Mouse (Mus musculus) liver, embryonic 11.5 days (tissue): Measurements from ENCODE around the gene Traf5. TPM values are rescaled to one million over a fixed set of nuclear protein-coding genes. Genes with fewer than 3 reads are reported as not detected.
A peak's percentile ranks its signal among the peaks of the same experiment; 100 is the strongest.

Source experiments
- ATAC-seq: fragments of 200-750 bp; cut with Nextera tagmentation; replicated peaks from 2 replicates; pipeline ENCODE4 v1.8.0; 2017; ENCODE audit warnings: moderate number of reproducible peaks, mild to moderate bottlenecking, moderate TSS enrichment, moderate library complexity; ENCODE audit not compliant: low FRiP score
- DNase-seq: peaks from one replicate; pipeline ENCODE4 v3.0.0-alpha.2; 2017; ENCODE audit warnings: low spot score
- H3K27ac ChIP-seq: fragments of 300-500 bp; sonication (generic); 2 replicates; pipeline ENCODE4 v1.5.1; 2014; ENCODE audit warnings: mild to moderate bottlenecking, low read depth, low read length, control low read depth
- H3K27me3 ChIP-seq: fragments of 300-500 bp; sonication (generic); replicated peaks from 2 replicates; pipeline ENCODE4 v1.6.1; 2014; ENCODE audit warnings: low read length, mixed read lengths; ENCODE audit not compliant: control insufficient read depth, insufficient read depth
- H3K36me3 ChIP-seq: fragments of 300-500 bp; sonication (generic); 2 replicates; pipeline ENCODE4 v1.6.1; 2014; ENCODE audit warnings: mild to moderate bottlenecking, low read length, moderate library complexity, mixed read lengths; ENCODE audit not compliant: control insufficient read depth, insufficient read depth
- H3K4me1 ChIP-seq: fragments of 300-500 bp; sonication (generic); replicated peaks from 2 replicates; pipeline ENCODE4 v1.6.1; 2014; ENCODE audit warnings: low read length, mixed read lengths; ENCODE audit not compliant: control insufficient read depth, insufficient read depth
- H3K4me2 ChIP-seq: fragments of 300-500 bp; sonication (generic); 2 replicates; pipeline ENCODE4 v1.6.1; 2014; ENCODE audit warnings: mild to moderate bottlenecking, control low read depth, moderate library complexity
- H3K4me3 ChIP-seq: fragments of 300-500 bp; sonication (generic); 2 replicates; pipeline ENCODE4 v1.5.1; 2014; ENCODE audit warnings: low read depth, low read length, control low read depth
- H3K9ac ChIP-seq: fragments of 300-500 bp; sonication (generic); 2 replicates; pipeline ENCODE4 v1.6.1; 2014; ENCODE audit warnings: low read depth, low read length, control low read depth
- H3K9me3 ChIP-seq: fragments of 300-500 bp; sonication (generic); 2 replicates; pipeline ENCODE4 v1.6.1; 2016; ENCODE audit warnings: low read length, inconsistent platforms, mixed read lengths; ENCODE audit not compliant: control insufficient read depth
- WGBS: fragments of 180-500 bp; shearing (Covaris S2); extraction: QIAGEN DNeasy Blood & Tissue Kit; methylation state at CpG from one replicate; pipeline ENCODE4 v1.1.7; 2014; 5-methylcytosine and 5-hydroxymethylcytosine counted together
- polyA plus RNA-seq: library from polyadenylated mRNA; unstranded; fragments of >200 nt; fragmentation: Nextera tagmentation; extraction: Ambion mirVana; gene quantifications from 2 replicates; pipeline ENCODE4 v1.2.1, GENCODE M21; 2014

Traf5 gene
- polyA plus RNA-seq, 1 experiment from 2014 or later: 10.6 TPM

DNA sequence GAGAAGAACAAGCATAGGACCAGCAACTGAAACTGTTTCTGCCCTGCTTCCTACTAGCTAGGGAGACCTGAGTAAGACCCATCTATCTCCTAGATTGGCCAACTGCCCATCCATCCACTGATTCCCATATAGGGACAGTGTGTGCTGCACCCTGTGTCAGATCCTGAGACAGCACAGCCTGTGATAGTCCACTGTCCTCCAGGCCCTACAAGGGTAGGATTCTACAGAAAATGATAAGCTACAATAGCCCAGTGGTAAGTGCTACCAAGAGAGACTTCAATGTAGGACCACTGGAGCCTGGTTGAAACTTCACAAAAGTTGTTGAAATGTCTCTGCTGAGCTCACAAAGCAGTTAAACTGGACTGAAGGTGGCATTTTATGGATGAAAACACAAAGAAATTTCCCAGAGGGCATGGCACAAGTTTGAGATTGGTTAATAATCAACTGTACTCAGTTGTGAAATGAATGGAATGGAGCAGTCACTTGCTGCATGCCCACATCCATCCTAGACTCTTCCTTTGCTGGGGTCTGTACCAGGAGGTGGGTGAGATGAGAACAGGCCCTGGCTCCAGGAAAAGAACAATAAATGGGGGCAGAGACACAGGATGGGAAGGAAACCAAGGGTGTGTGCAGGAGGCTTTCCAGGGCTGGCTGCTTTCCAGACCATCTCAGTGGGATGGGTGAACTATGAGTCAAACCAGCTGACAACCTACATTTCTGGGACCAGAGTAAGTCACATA, 15.4 kb downstream of the Traf5 start:
- ATAC-seq: no peak
- Histone ChIP-seq H3K9ac (no peak overlapping the region), H3K4me2 (no peak overlapping the region), H3K4me1 (peaks cover 12% of the 10 kb centered on the region), H3K4me3 (no peak overlapping the region), H3K36me3 (peaks cover 6% of the 10 kb centered on the region; the same call in 1 of the 2 replicates), H3K9me3 (peaks cover 12% of the 10 kb centered on the region), H3K27me3 (no peaks in the 10 kb centered on the region), H3K27ac (no peak overlapping the region)
- DNase-seq: no peak

DNA sequence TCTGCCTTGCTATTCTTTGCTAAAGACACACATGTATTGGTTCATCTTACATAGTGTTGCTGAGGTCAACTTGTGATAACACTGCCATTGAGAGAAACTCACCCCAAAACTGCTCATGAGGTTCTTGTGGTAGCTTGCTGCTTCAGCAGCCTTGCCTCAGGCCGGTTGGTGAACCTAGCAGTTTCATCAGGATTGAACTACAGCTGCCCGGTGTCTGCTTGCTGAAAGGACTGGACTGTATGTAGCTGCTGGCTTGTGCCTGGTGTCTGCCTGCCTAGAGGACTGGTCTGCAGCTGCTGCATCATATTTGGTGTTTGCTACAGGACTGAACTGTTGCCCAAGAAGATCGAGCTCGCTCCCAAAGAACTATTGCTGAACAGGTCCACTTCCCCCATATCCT, 16.3 kb downstream of the Traf5 start:
- Histone ChIP-seq H3K9ac (no peak overlapping the region), H3K27ac (no peak overlapping the region), H3K9me3 (peaks cover 6% of the 10 kb centered on the region), H3K36me3 (peaks cover 2% of the 10 kb centered on the region; the same call in 1 of the 2 replicates), H3K4me1 (peaks cover 13% of the 10 kb centered on the region), H3K4me3 (no peak overlapping the region), H3K4me2 (no peak overlapping the region), H3K27me3 (no peaks in the 10 kb centered on the region)
- WGBS: 81% methylated on average over 4 of the region's 4 CpGs
- ATAC-seq: no peak
- no peak for DNase-seq

DNA sequence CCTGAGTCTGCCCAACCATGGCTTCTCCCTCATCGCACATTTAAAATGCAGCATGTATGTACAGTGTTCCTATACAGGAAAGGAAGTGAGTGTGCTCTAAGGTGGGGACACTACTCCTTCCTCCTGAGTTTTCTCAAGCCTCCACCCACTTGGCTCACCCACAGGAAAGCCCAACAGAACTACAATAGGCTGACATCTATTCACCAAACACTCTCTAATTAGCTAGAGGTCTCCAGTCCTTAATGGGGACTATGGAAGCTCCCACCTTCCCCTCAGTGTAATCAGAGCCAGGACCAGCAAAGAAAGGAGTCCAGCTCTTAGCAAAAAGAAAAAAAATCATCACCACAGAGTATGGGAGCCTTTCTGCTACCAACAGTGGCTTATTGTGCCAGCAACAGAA, 17.5 kb downstream of the Traf5 start:
- Histone ChIP-seq H3K9me3 (no peaks in the 10 kb centered on the region), H3K9ac (no peak overlapping the region), H3K4me1 (peaks cover 19% of the 10 kb centered on the region), H3K36me3 (no peaks in the 10 kb centered on the region), H3K4me2 (no peak overlapping the region), H3K27me3 (no peaks in the 10 kb centered on the region), H3K4me3 (no peak overlapping the region), H3K27ac (no peak overlapping the region)
- DNase-seq: no peak
- ATAC-seq: no peak
- 77% methylated on average over 1 of the region's 1 CpGs for WGBS

DNA sequence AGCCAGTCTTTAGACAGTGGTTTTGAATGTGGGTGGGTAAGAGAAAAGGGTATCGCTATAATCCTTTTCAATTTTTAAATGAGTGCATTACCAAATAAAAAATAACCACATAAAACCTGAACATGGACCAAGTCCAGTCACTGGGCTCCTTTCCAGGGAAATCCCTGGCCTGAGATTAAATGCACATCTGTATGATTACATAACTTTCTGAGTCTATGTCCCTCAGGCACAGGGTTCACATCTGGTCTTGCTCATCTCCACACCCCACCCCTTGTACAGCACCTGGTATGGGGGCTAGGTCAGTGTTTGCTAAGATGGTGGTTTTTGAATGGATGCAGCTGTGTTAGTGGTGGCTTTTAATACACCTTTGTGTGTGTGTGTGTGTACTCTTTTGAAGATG, 19.9 kb downstream of the Traf5 start:
- Histone ChIP-seq H3K4me1 (peaks cover 10% of the 10 kb centered on the region; the same call in 1 of the 2 replicates), H3K4me2 (no peak overlapping the region), H3K9me3 (no peaks in the 10 kb centered on the region), H3K27ac (no peak overlapping the region), H3K27me3 (no peaks in the 10 kb centered on the region), H3K9ac (no peak overlapping the region), H3K36me3 (no peaks in the 10 kb centered on the region), H3K4me3 (no peak overlapping the region)
- ATAC-seq: no peak
- DNase-seq: no peak
- 94% methylated on average over 1 of the region's 1 CpGs for WGBS

DNA sequence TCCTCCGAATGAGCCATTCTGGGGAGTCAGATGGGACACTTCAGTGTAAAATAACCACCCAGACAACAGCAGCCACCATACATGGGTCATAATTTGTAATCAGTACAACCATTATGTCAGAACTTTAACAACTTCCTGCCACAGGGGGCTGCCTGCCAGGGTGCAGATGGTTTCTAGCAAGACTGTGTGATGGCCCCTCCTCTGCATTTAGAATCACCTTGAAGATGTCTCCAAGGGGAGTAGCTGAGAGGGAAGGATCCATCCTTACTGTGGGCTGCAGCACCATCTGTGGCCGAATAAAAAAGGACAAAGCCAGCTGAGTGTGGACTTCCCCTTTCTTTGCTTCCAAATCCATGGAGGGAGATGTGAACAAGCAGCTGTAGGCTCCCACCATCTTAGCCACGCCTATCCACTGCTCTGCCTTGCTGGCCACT, 21.7 kb downstream of the Traf5 start:
- peaks cover 3% of the 10 kb centered on the region; the same call in 1 of the 2 replicates for H3K36me3 ChIP-seq
- H3K9ac ChIP-seq: no peak overlapping the region
- H3K4me2 ChIP-seq: no peak overlapping the region
- DNase-seq (no peak), ATAC-seq (no peak)
- no peaks in the 10 kb centered on the region for H3K9me3 ChIP-seq
- H3K4me3 ChIP-seq: no peak overlapping the region
- no peaks in the 10 kb centered on the region for H3K27me3 ChIP-seq
- H3K27ac ChIP-seq: no peak overlapping the region
- H3K4me1 ChIP-seq: peaks cover 10% of the 10 kb centered on the region; the same call in 1 of the 2 replicates
- WGBS: 47% methylated on average over 3 of the region's 3 CpGs

DNA sequence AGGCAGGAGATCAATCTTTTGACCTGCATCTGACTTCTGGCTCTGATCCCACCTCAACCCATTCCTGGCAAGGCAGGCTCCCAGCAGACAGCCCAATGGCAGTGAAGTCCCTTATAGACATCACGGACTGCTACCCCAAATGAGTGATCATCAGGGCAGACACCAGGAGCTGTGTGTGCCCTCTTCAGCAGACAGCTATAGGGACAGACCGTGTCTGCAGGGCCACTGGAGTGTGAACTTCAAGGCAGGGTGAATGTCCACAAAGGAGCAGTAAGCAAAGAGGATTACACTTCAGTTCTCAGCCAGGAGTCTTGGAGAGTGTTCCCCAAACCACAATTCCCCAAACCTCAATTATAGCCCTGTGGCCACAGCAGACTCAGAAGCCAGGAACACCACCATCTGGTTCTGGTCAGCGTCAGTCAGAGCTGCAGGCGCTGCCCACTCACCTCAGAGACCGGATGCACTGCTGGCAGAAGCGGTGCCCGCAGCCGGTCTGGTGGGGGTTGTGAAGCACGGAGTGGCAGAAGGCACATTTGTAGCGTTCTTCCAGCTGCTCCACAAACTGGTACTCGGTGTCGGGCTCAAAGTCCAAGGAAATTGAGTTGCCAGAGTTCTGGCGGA, 22.3 kb downstream of the Traf5 start:
- DNase-seq (no peak), ATAC-seq (no peak)
- Histone ChIP-seq H3K27me3 (no peaks in the 10 kb centered on the region), H3K4me2 (no peak overlapping the region), H3K4me3 (no peak overlapping the region), H3K9me3 (no peaks in the 10 kb centered on the region), H3K9ac (no peak overlapping the region), H3K27ac (no peak overlapping the region), H3K4me1 (peaks cover 10% of the 10 kb centered on the region; the same call in 1 of the 2 replicates), H3K36me3 (peaks cover 5% of the 10 kb centered on the region)
- WGBS: 60% methylated on average over 13 of the region's 13 CpGs

DNA sequence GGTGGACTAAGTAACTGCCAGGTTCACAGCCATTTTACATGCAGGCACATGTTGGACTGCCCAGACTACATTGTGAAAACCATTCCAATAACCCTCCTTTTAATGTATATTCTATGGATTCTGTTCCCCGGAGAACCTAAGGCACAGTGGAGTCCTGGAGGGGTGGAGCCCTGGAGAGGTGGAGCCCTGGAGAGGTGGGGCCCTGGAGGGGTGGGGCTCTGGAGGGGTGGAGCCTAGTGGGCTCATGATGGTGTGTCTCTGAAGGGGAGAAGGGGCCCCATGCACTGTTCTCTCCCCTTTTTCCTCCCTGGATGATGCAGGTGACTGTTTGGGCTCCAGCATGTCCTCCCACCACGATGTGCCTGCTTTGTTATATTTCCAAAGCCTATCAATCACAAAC, 24.2 kb downstream of the Traf5 start:
- H3K9me3 ChIP-seq: peaks cover 4% of the 10 kb centered on the region; the same call in 1 of the 2 replicates
- peaks cover 7% of the 10 kb centered on the region; the same call in 1 of the 2 replicates for H3K4me1 ChIP-seq
- H3K27me3 ChIP-seq: no peaks in the 10 kb centered on the region
- H3K36me3 ChIP-seq: peaks cover 5% of the 10 kb centered on the region
- no peak overlapping the region for H3K4me3 ChIP-seq
- peak; percentile 80 for ATAC-seq
- H3K27ac ChIP-seq: no peak overlapping the region
- no peak overlapping the region for H3K9ac ChIP-seq
- no peak for DNase-seq
- H3K4me2 ChIP-seq: no peak overlapping the region
- WGBS: 64% methylated on average over 2 of the region's 2 CpGs

DNA sequence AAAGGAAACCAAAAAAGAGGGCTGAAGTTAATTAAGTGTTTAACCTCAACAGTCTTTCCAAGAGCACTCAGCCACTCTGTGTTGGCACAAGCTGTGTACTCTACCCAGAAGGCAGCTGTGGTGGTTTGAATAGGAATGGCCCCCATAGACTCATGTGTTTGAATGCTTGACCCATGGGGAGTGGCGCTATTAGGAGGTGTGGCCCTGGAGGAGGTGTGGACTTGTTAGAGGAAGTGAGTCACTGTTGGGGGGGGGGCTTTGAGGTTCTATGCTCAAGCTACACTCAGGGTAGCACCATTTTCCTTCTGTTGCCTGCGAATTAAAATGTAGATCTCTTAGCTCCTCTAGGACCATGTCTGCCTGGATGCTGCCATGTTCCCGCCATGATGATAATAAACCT, 25.4 kb downstream of the Traf5 start:
- ATAC-seq: no peak
- H3K4me3 ChIP-seq: no peak overlapping the region
- H3K36me3 ChIP-seq: peaks cover 7% of the 10 kb centered on the region
- no peak overlapping the region for H3K9ac ChIP-seq
- H3K4me2 ChIP-seq: no peak overlapping the region
- no peak overlapping the region for H3K27ac ChIP-seq
- no peak for DNase-seq
- H3K4me1 ChIP-seq: peaks cover 7% of the 10 kb centered on the region; the same call in 1 of the 2 replicates
- no peaks in the 10 kb centered on the region for H3K27me3 ChIP-seq
- 88% methylated on average over 3 of the region's 3 CpGs for WGBS
- peaks cover 4% of the 10 kb centered on the region; the same call in 1 of the 2 replicates for H3K9me3 ChIP-seq
